Comparison of ENCODE assay signal across 14 mouse cellular contexts in genomic region chr15:88372039-88372438, GRCm38 (mm10).
"Had no signal": no experiment of that assay in that cellular context is flagged by ENCODE, and none has a peak within 500 bp of the region (broad histone marks: within the 10 kb centered on the region; RNA-seq: fewer than 3 reads in every experiment).

No protein-coding gene starts in this region.

- H3K9ac ChIP-seq: limb, embryonic 13.5 days; liver, embryonic 14.5 days; neural tube, embryonic 12.5 days had no signal

- H3K27ac ChIP-seq: kidney, postnatal 0 days; limb, embryonic 13.5 days; liver, embryonic 14.5 days; neural tube, embryonic 12.5 days; stomach, postnatal 0 days had no signal

- H3K4me3 ChIP-seq: limb, embryonic 13.5 days; neural tube, embryonic 12.5 days had no signal

- H3K4me1 ChIP-seq: limb, embryonic 13.5 days; neural tube, embryonic 12.5 days had no signal

- H3K4me2 ChIP-seq: limb, embryonic 13.5 days; neural tube, embryonic 12.5 days had no signal

- H3K36me3 ChIP-seq: limb, embryonic 13.5 days; neural tube, embryonic 12.5 days had no signal

- DNase-seq: kidney, adult 11 months; kidney, adult 9 months; kidney, postnatal 36 days; layer of hippocampus, adult 9-11 months; layer of hippocampus, postnatal 36 days; left cerebral cortex, postnatal 4 days; lung, adult 18-20 months; thymus, adult 18-20 months; thymus, postnatal 14 days had no signal

- H3K27me3 ChIP-seq: limb, embryonic 13.5 days; neural tube, embryonic 12.5 days had no signal

- H3K9me3 ChIP-seq: limb, embryonic 13.5 days; neural tube, embryonic 12.5 days had no signal
